Mouse (Mus musculus) heart, postnatal 10 days (tissue): ENCODE results near the gene Arhgef7. TPM values are rescaled to one million over a fixed set of nuclear protein-coding genes. Genes with fewer than 3 reads are reported as not detected.

Experiments
- DNase-seq, 2 experiments: peaks; one replicate each; pipeline ENCODE4 v3.0.0; 2021
- intact Hi-C: fragments of 180-260 bp; cut with DNase I; formaldehyde crosslinking; loops from one replicate; pipeline ENCODE4 v1.15.1; 2025
- total RNA-seq, 2 experiments: library from RNA; stranded (reverse); gene quantifications; 2 replicates each; pipeline ENCODE4 v1.2.3; 2021

The Arhgef7 gene
- total RNA-seq, 2 experiments from 2014 or later: 174 to 190 TPM

DNA sequence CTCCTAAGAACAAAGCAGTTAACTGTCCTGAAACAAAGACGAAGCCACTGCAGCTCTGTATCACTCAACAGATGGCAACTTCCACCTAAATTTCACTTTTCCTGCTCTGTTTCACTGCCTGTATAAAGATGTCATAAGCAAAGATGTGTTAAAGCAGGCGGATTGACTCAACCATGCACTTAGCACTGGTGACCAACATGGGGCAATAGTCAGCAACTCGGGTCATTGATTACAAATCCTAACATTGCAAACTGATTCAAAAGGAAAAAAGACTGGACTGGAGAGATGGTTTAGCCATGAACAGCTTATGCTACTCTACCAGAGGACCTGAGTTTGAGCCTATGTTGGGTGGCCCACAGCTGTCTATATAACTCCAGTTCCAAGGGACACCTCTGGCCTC, 18.0 kb upstream of the Arhgef7 start:
- intact Hi-C loops: no loop called here
- DNase-seq: no peak

DNA sequence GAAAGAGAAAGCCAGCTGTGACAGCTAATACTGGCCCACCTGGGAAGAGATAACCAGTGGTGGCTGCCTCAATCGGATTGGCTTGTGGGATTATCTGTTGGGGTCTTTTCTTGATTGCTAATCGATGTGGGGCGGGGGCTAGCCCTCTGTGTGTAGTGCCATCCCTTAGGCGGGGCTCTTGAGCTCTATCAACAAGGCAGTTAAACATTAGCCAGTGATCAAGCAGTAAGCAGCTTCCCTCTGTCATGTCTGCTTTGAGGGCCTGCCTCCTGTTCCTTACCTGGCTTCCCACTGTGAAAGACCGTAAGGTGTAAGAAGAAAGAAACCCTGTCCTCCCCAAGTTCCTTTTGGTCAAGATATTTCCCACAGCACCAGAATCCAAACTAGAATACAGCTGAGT, 17.1 kb upstream of the Arhgef7 start:
- DNase-seq: no peak
- intact Hi-C loops: no loop called here

- intact Hi-C loops: no loop called here
- no peak for DNase-seq
Observed at GRCm38 (mm10) chr8:11712244-11712643, 15.3 kb upstream of the Arhgef7 start.

- intact Hi-C loops: no loop called here
Observed at GRCm38 (mm10) chr8:11717194-11717593, 10.3 kb upstream of the Arhgef7 start.

DNA sequence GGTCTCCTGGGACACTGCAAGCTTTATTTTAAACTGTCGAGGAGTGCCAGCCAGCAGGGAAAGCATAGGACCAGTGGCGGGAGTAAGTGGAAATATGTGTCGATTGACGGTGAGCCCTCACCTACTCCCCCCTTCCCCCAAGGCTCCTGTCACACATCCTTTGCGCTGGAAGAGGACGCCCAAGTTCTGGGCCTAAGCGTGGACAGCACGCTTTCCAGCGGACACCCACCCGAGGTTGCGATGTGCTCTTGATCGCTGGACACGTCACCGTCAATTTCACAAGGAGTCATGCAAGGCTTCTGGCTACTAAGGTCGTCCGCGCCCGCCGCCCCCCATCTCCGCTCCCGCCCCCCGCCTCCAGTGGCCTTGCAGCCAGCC, 259 bp upstream of the Arhgef7 start:
- intact Hi-C loops: no loop called here

More at GRCm38 (mm10) chr8:11717194-11717593, 10.3 kb upstream of the Arhgef7 start:
- no peak for DNase-seq

DNA sequence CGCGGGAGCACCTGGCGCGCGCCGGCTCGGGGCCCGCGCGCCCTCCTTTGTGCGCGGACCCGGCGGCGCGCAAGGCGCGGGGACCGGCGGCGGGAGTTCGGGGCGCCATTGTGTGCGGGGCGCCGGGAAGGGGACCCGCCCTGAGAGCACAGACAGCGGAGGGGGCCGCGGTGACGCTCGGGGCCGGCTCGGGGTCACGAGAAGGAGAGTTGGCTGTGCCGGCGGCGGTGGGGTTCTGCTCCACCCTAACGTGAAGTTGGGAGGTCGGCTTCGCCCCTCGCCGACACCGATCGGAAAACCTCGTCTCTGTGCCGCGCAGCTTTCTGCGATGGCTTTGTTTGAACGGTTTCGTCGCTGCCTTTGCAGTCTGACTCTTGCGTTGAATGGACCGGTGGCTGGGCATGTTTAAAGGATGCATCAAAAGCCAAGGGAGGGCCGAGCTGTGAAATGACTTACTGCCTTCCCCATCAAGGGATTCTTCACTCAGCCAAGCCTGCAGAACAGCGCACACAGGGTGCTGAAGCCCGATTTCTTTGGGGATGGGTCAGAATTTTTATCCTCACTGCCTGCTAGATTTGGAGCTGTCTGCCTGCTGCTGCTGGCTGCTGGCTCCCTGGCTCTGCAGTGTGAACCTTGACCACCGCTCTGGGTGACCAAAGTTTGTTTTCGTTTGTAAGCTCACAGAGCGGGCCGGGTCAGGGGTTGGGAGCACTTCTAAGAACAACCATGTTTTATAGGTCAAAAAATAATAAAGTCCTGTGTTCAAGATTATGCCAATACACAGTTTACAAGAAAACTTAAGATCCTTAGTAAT, 1.2 kb downstream of the Arhgef7 start:
- intact Hi-C loops: no loop called here
- DNase-seq: no peak

More for the DNA sequence above, 259 bp upstream of the Arhgef7 start:
- DNase-seq: peak in 1 of 2 experiments; percentile 44

DNA sequence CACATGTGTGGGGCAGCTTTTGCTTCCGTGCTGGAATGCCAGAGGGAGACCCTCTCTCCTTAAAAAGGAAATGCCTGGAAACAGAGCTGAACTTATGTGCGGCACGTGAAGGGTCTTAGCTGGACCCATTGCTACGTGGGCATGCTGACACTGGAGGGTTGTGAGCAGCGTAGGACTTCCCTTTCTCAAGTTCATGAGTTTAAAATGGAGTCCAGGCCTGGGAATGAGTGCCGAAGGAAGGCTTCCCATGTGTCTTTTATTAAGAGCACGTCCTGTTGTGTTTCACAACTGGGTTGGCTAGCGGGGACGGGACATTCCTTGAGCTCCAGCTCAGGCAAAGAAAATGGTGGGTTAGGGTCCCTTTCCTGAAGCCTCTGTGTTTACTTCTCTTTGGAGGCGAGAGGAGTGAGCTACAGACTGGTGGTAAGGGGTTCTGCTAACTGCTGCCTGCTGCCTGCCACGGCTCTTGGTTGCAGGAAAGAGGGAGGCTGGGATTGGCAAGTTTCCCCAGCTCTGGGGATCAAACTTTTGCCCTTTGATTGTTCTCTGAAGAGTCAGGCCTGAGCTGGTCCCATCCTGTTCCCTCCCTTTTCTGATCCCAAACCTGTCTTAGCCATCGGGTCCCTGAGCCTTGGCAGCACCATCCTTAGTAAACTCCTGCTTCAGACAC, 2.9 kb downstream of the Arhgef7 start:
- intact Hi-C loops: no loop called here
- no peak for DNase-seq

DNA sequence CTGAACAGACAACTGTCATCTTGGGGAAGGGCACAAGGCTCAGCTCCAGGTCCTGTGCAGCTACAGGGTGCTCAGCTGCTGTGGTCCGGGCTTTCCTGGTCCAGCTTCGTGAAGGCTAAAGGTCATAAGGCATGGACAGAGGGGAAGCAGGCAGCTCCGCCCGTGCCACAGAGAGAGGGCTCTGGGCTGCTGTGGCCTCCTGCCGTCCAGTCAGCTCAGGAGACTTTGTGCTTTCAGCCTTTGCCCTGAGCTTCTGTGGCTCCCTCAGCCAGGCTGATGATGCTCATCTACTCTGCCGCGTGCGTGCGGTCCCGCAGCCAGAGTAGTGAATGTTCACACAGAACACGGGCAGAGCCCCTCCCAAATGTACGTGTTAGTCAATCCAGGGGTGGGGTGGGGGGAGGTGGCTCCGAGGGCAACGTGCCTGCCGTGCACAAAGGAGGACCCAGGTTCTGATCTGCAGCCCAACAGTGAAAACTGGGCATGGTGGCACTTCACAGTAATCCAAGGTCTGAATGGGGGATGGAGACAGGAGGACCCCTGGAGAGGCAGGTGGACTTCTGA, 8.2 kb downstream of the Arhgef7 start:
- intact Hi-C loops: no loop called here
- no peak for DNase-seq

DNA sequence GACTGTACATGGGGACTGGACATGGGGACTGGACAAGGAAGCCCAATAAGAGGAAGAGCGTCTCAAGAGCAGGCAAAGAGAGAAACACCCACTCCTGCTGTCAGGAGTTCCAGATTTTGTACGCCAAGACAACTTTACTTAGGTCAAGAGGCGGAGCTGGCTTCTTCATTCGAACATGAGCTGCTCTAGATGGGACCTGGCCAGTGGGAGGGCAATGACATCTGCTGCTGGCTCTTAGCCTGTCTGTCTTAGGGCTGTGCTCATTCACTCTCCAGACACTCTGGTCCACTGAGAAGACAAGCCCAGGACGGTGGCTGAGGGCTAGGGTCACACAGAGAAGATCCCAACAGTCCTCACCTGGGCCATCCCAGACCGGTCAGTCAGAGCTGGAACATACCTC, 9.6 kb downstream of the Arhgef7 start:
- DNase-seq: peak in 1 of 2 experiments; percentile 30

GRCm38 (mm10) chr8:11739082-11739481, 11.6 kb downstream of the Arhgef7 start:
- intact Hi-C loops: no loop called here
- no peak for DNase-seq

More for the DNA sequence above, 9.6 kb downstream of the Arhgef7 start:
- intact Hi-C loops: no loop called here

DNA sequence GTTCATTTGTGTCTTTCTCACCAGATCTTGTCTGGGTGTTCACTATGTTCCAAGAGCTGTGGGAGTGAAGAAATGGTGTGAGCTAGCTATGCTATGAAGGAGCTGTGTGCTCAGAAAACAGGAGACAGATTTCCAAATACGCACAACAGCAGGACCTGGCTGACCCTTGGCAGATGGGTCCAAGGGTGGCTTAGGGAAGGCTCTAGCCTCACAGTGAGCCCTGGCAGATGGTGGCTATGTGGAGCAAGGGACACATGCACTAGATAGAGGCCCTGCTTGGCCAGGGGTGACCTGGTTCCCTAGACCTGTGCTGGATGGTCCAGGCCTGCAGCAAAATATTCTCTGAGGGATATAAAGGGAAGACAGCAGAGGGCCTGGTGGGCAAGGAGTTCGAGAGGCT, 13.3 kb downstream of the Arhgef7 start:
- intact Hi-C loops: no loop called here
- no peak for DNase-seq

- no peak for DNase-seq
- intact Hi-C loops: no loop called here
Observed at GRCm38 (mm10) chr8:11743580-11743979, 16.1 kb downstream of the Arhgef7 start.

DNA sequence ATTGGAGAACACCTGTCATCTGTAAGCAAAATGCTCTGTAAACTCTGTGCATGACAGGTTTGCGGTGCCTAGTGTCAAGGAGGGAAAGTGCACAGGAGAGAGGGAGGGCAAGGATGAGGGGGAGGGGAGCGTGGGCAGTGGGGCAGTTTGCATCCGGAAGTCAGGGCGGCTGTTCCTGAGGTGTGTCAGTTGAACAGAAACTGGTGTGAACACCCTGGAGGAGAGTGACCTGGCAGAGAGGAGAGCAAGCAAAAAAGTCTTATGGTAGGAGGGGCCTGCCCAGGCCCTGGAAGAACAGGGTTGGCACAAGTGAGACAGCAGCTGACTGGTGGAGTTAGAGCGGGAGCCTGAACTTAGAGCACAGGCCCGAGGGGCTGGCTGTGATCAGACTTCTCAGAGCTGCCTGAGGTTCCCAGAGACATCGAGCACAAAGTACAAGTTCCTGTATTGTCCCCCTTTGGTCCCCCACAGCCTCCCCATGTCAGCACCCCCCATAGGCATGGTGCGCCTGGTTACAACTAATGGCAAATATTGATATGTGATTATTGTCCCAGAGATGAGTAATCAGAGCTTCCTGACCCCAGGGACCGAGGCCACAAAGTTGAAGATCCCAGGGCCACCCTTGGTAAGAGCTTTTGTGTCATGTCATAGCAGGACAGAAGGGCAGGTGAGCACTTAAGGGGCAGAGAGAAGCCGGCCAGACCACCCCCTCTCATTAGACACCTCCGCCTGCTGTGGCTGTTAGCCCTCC, 19.5 kb downstream of the Arhgef7 start:
- peak; percentile 45 to 59 for DNase-seq
- intact Hi-C loops: no loop called here

DNA sequence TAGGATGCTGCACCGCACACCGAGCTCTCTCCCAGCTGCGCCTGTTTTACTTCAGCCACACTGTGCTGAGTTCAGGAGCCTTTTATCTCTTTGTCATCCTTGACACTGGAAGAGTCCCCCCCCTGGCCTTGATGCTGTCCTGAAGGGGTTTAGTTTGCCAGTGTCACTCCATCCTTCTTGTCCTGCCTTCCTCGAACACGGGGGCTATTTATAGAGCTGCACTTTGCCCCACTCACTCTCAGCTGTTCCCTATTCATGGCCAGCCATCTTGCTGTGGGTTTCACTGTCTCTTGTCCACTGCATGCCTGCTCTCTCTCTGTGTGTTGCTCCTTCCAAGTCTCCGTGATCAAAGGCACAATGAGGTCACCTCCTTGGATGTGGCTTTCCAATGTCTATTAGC, 22.0 kb downstream of the Arhgef7 start:
- DNase-seq: peak; percentile 51 to 57
- intact Hi-C loops: no loop called here

DNA sequence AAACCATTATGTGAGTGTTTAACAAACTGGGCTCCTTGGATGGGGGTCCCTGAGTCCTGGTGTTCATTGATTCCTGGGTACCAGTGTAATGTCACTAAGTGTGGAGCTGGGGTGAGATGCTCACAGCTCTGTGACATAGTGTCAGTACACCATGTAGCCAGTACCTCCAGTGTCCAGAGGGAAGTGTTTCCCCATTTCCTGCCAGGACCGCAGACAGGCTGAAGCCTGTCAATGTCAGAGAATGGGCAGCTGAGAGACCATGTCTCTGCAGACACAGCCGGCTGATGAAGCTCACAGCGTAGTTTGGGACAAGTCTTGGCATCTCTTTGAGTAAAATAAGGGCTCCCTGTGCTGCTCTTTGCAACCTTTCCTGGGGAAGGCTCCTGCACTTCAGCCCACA, 24.8 kb downstream of the Arhgef7 start:
- intact Hi-C loops: no loop called here
- DNase-seq: no peak

- intact Hi-C loops: no loop called here
- peak in 1 of 2 experiments; percentile 43 for DNase-seq
Observed at GRCm38 (mm10) chr8:11753155-11753941, 25.8 kb downstream of the Arhgef7 start.

DNA sequence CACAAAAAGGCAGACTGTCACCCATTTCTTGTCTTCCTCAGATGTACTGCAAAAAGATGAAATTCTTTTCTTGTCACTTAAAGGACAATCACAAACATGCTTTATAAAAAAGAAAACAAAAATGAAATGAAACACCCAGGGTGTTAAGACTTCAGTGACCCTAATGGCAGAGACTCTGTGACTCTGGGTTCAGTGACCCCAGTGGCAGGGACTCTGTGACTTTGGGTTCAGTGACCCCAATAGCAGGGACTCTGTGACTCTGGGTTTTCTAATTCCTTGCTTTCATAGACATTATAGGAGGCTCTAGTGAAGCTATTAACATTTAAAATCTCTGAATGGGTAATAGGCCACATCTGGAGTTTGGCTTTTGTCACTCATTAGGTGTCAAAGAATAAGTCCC, 27.2 kb downstream of the Arhgef7 start:
- DNase-seq: no peak
- intact Hi-C loops: loop anchor here (1.0 kb wide), 1 partner anchor 170 kb away; no protein-coding TSS in a partner anchor

DNA sequence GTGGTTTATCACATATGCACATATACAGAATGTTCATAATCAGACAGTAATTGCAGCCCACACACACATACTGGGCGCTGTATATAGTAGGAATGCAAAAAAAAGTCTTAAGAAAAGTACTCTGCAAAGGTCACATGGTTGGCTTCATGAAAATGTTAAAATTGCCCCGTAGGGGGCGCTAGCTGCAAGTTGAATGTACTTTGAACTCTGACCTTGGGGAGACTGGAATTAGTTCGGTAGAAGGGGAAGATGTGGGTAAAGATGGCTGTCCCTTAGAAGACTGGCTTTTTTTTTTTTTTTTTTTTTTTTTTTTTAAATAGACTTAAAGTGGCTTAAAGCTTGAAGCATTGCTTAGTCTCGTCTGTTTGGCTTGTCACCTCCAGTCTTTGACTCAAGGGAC, 28.4 kb downstream of the Arhgef7 start:
- peak; percentile 70 to 85 for DNase-seq
- intact Hi-C loops: loop anchor here (1.0 to 2.0 kb wide), 2 partner anchors 168 to 187 kb away; no protein-coding TSS in a partner anchor

DNA sequence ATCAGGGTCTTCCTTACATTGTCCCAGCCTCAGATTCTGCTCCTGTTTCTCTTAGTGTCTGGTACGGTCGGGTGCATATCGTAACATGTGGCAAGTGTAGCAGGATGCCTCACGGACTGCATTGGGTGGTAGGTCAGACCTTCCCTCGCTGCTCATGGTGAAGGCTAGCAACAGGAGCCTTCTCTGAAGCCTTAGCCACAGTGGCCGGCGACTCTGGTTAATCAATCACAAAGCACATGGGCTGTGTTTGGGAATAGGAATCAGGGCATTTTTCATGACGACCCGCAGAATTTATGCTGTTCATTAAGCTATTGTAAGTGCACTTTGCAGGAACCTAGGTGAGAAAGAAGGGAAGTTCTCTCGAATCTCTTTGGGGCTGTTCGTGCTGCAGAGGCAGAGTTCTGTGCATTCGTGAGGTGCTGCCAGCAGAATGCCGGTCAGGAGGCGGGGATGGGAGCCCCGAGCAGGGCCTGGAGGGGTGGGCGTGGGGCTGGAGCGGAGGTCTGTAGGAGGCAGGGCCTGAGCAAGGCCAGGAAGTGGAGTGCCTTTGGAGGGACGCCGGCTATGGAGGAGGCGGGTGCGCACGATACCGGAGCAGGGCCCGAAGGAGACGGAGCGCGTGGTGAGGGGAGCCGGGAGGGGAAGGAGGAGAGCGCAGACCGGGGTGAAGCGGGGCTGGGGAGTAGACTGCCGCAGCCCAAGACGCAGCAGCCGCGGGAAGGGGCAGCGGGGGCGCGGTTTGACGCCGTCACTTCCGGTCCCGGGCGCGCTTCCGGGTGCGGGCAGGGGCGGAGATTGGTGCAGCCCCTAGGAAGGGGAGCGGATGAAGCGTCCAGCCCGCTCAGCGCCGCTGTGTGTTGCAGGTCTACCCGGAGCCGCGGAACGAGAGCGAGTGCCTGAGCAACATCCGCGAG, 30.3 kb downstream of the Arhgef7 start:
- intact Hi-C loops: loop anchor here (2.0 kb wide), 3 partner anchors 21 to 185 kb away; no protein-coding TSS in a partner anchor

More for the DNA sequence above, 30.3 kb downstream of the Arhgef7 start:
- DNase-seq: peak; percentile 93 to 95
